Mouse (Mus musculus): ENCODE measurements around the gene Ddit4l. TPM values are rescaled to one million over a fixed set of nuclear protein-coding genes. Genes with fewer than 3 reads are reported as not detected.
"Not testable (repeated sequence)": the region's sequence is repeated elsewhere in the genome, so short reads cannot be mapped to it uniquely, and the experiment has no call there.

The Ddit4l gene
- polyA plus RNA-seq, 1 experiment: 5.1 TPM

- TF ChIP-seq POLR2A (IDR thresholded peaks at IDR 0.05; ENCODE audit: borderline replicate concordance, extremely low read depth, low read depth, low read length) (no peak), CTCF (IDR thresholded peaks at IDR 0.05; ENCODE audit: insufficient read depth, low read length) (no peak)
- H3K4me3 ChIP-seq (replicated peaks; ENCODE audit: extremely low read depth, low read depth, low read length): no peak overlapping the region
- H3K4me1 ChIP-seq (ENCODE audit: control insufficient read depth, insufficient read depth, low read length): no peaks in the 10 kb centered on the region
- DNase-seq: no peak
- WGBS: 80% methylated on average over 3 of the region's 3 CpGs
Observed at GRCm38 (mm10) chr3:137642568-137642967, 21.2 kb downstream of the Ddit4l start.

GRCm38 (mm10) chr3:137644081-137644480, 22.7 kb downstream of the Ddit4l start:
- Histone ChIP-seq H3K4me3 (replicated peaks; ENCODE audit: extremely low read depth, low read depth, low read length) (no peak overlapping the region), H3K4me1 (ENCODE audit: control insufficient read depth, insufficient read depth, low read length) (no peaks in the 10 kb centered on the region)
- no peak for TF ChIP-seq POLR2A (IDR thresholded peaks at IDR 0.05; ENCODE audit: borderline replicate concordance, extremely low read depth, low read depth, low read length)
- no peak for TF ChIP-seq CTCF (IDR thresholded peaks at IDR 0.05; ENCODE audit: insufficient read depth, low read length)
- WGBS: 92% methylated on average over 3 of the region's 3 CpGs
- DNase-seq: no peak

GRCm38 (mm10) chr3:137644947-137645346, 23.5 kb downstream of the Ddit4l start:
- Histone ChIP-seq H3K4me3 (replicated peaks; ENCODE audit: extremely low read depth, low read depth, low read length) (no peak overlapping the region), H3K4me1 (ENCODE audit: control insufficient read depth, insufficient read depth, low read length) (no peaks in the 10 kb centered on the region)
- DNase-seq: no peak
- 75% methylated on average over 6 of the region's 6 CpGs for WGBS
- no peak for TF ChIP-seq POLR2A (IDR thresholded peaks at IDR 0.05; ENCODE audit: borderline replicate concordance, extremely low read depth, low read depth, low read length)
- TF ChIP-seq CTCF (IDR thresholded peaks at IDR 0.05; ENCODE audit: insufficient read depth, low read length): no peak

- no peak for DNase-seq
- TF ChIP-seq POLR2A (IDR thresholded peaks at IDR 0.05; ENCODE audit: borderline replicate concordance, extremely low read depth, low read depth, low read length): no peak
- TF ChIP-seq CTCF (IDR thresholded peaks at IDR 0.05; ENCODE audit: insufficient read depth, low read length): no peak
- H3K4me1 ChIP-seq (ENCODE audit: control insufficient read depth, insufficient read depth, low read length): no peaks in the 10 kb centered on the region
- 84% methylated on average over 12 of the region's 12 CpGs for WGBS
- H3K4me3 ChIP-seq (replicated peaks; ENCODE audit: extremely low read depth, low read depth, low read length): no peak overlapping the region
Observed at GRCm38 (mm10) chr3:137647427-137648100, 26.2 kb downstream of the Ddit4l start.

GRCm38 (mm10) chr3:137649112-137649511, 27.7 kb downstream of the Ddit4l start:
- Histone ChIP-seq H3K4me1 (ENCODE audit: control insufficient read depth, insufficient read depth, low read length) (no peaks in the 10 kb centered on the region), H3K4me3 (replicated peaks; ENCODE audit: extremely low read depth, low read depth, low read length) (no peak overlapping the region)
- 56% methylated on average over 5 of the region's 5 CpGs for WGBS
- TF ChIP-seq CTCF (IDR thresholded peaks at IDR 0.05; ENCODE audit: insufficient read depth, low read length): no peak
- TF ChIP-seq POLR2A (IDR thresholded peaks at IDR 0.05; ENCODE audit: borderline replicate concordance, extremely low read depth, low read depth, low read length): no peak
- no peak for DNase-seq

GRCm38 (mm10) chr3:137652853-137653252, 31.4 kb downstream of the Ddit4l start:
- 89% methylated on average over 2 of the region's 2 CpGs for WGBS
- DNase-seq: no peak
- H3K4me3 ChIP-seq (replicated peaks; ENCODE audit: extremely low read depth, low read depth, low read length): no peak overlapping the region
- no peaks in the 10 kb centered on the region for H3K4me1 ChIP-seq (ENCODE audit: control insufficient read depth, insufficient read depth, low read length)
- TF ChIP-seq POLR2A (IDR thresholded peaks at IDR 0.05; ENCODE audit: borderline replicate concordance, extremely low read depth, low read depth, low read length): no peak
- no peak for TF ChIP-seq CTCF (IDR thresholded peaks at IDR 0.05; ENCODE audit: insufficient read depth, low read length)

- not testable (repeated sequence) for H3K4me3 ChIP-seq (replicated peaks; ENCODE audit: extremely low read depth, low read depth, low read length); H3K4me1 ChIP-seq (ENCODE audit: control insufficient read depth, insufficient read depth, low read length); DNase-seq
- WGBS: no CpG with 5 or more reads among the region's 3 CpGs
Observed at GRCm38 (mm10) chr3:137671224-137671623, 49.8 kb downstream of the Ddit4l start, which contains the start of gene Gm21962. TSS of gene Gm21962 (plus strand) at chr3:137671524.

Other genes with a start within 250 kb of the Ddit4l start
- gene Gm21962, start 49.9 kb downstream of the Ddit4l start, polyA plus RNA-seq (2012; rRNA removed): not detected in 2 replicates
- gene H2afz, start 242.9 kb downstream of the Ddit4l start, polyA plus RNA-seq (2012; rRNA removed): 400 and 437 TPM in 2 replicates
- gene Dnajb14, start 246.1 kb downstream of the Ddit4l start, polyA plus RNA-seq (2012; rRNA removed): 3.7 and 6.1 TPM in 2 replicates